Mouse (Mus musculus) kidney, embryonic 14.5 days (tissue): Measurements from ENCODE around the gene Fth1. TPM values are rescaled to one million over a fixed set of nuclear protein-coding genes. Genes with fewer than 3 reads are reported as not detected.

Source experiments
- ATAC-seq: fragments of 200-750 bp; cut with Nextera tagmentation; 2 replicates; pipeline ENCODE4 v1.8.0; 2017; ENCODE audit warnings: moderate number of reproducible peaks, mild to moderate bottlenecking, moderate TSS enrichment, moderate library complexity; ENCODE audit not compliant: low FRiP score, low TSS enrichment
- H3K27ac ChIP-seq: fragments of 300-500 bp; sonication (generic); 2 replicates; pipeline ENCODE4 v1.5.1; 2014; ENCODE audit warnings: low read depth, mild to moderate bottlenecking, low read length, moderate library complexity, mixed read lengths
- H3K27me3 ChIP-seq: fragments of 300-500 bp; sonication (generic); 2 replicates; pipeline ENCODE4 v1.6.1; 2014; ENCODE audit warnings: mild to moderate bottlenecking, low read length; ENCODE audit not compliant: control insufficient read depth, insufficient read depth
- H3K36me3 ChIP-seq: fragments of 300-500 bp; sonication (generic); 2 replicates; pipeline ENCODE4 v1.6.1; 2014; ENCODE audit warnings: low read length, mixed read lengths; ENCODE audit not compliant: control insufficient read depth, insufficient read depth
- H3K4me1 ChIP-seq: fragments of 300-500 bp; sonication (generic); 2 replicates; pipeline ENCODE4 v1.6.1; 2014; ENCODE audit warnings: low read length, mixed read lengths; ENCODE audit not compliant: control insufficient read depth, insufficient read depth
- H3K4me2 ChIP-seq: fragments of 300-500 bp; sonication (generic); replicated peaks from 2 replicates; pipeline ENCODE4 v1.6.1; 2014; ENCODE audit warnings: low read depth, mild to moderate bottlenecking, low read length
- H3K4me3 ChIP-seq: fragments of 300-500 bp; sonication (generic); 2 replicates; pipeline ENCODE4 v1.5.1; 2014; ENCODE audit warnings: mild to moderate bottlenecking, low read length
- H3K9ac ChIP-seq: fragments of 300-500 bp; sonication (generic); 2 replicates; pipeline ENCODE4 v1.6.1; 2014; ENCODE audit warnings: low read depth, mild to moderate bottlenecking, low read length, moderate library complexity
- H3K9me3 ChIP-seq: fragments of 300-500 bp; sonication (generic); 2 replicates; pipeline ENCODE4 v1.6.1; 2016; ENCODE audit warnings: low read length; ENCODE audit not compliant: control insufficient read depth
- WGBS: fragments of 180-500 bp; shearing (Covaris S2); extraction: QIAGEN DNeasy Blood & Tissue Kit; methylation state at CpG from one replicate; pipeline ENCODE4 v1.1.7; 2014; 5-methylcytosine and 5-hydroxymethylcytosine counted together
- polyA plus RNA-seq: library from polyadenylated mRNA; unstranded; fragments of >200 nt; fragmentation: Nextera tagmentation; extraction: Ambion mirVana; gene quantifications from 2 replicates; pipeline ENCODE4 v1.2.1, GENCODE M21; 2014

Gene Fth1
- polyA plus RNA-seq, 1 experiment from 2014 or later: 1,461 TPM

GRCm38 (mm10) chr19:10013348-10013747, 33.0 kb downstream of the Fth1 start:
- Histone ChIP-seq H3K36me3 (no peaks in the 10 kb centered on the region), H3K4me1 (peaks cover 21% of the 10 kb centered on the region), H3K4me2 (no peak overlapping the region), H3K4me3 (no peak overlapping the region), H3K9me3 (no peaks in the 10 kb centered on the region), H3K27me3 (no peaks in the 10 kb centered on the region), H3K9ac (no peak overlapping the region), H3K27ac (peak overlapping the region; percentile 69)
- WGBS: 17% methylated on average over 3 of the region's 3 CpGs
- peak; percentile 5; the same call in 1 of the 2 replicates for ATAC-seq

GRCm38 (mm10) chr19:10013913-10014312, 33.5 kb downstream of the Fth1 start:
- Histone ChIP-seq H3K9ac (no peak overlapping the region), H3K4me2 (no peak overlapping the region), H3K9me3 (no peaks in the 10 kb centered on the region), H3K27me3 (no peaks in the 10 kb centered on the region), H3K36me3 (no peaks in the 10 kb centered on the region), H3K4me1 (peaks cover 27% of the 10 kb centered on the region), H3K4me3 (no peak overlapping the region), H3K27ac (peak overlapping the region; percentile 19; the same call in 1 of the 2 replicates)
- 0 out of 2 replicates have a peak, but pooled peaks have one; percentile 30 for ATAC-seq
- 46% methylated on average over 5 of the region's 5 CpGs for WGBS

GRCm38 (mm10) chr19:10014824-10015223, 34.4 kb downstream of the Fth1 start:
- Histone ChIP-seq H3K9me3 (no peaks in the 10 kb centered on the region), H3K4me1 (peaks cover 32% of the 10 kb centered on the region), H3K9ac (no peak overlapping the region), H3K4me2 (no peak overlapping the region), H3K36me3 (no peaks in the 10 kb centered on the region), H3K27me3 (no peaks in the 10 kb centered on the region), H3K4me3 (no peak overlapping the region), H3K27ac (no peak overlapping the region)
- no peak for ATAC-seq
- WGBS: 78% methylated on average over 13 of the region's 13 CpGs

- H3K36me3 ChIP-seq: no peaks in the 10 kb centered on the region
- H3K9me3 ChIP-seq: no peaks in the 10 kb centered on the region
- whole genome bisulfite sequencing: 70% methylated on average over 4 of the region's 4 CpGs
- ATAC-seq: no peak
- no peak overlapping the region for H3K27ac ChIP-seq
- peaks cover 32% of the 10 kb centered on the region for H3K4me1 ChIP-seq
- no peak overlapping the region for H3K4me3 ChIP-seq
- no peaks in the 10 kb centered on the region for H3K27me3 ChIP-seq
- no peak overlapping the region for H3K4me2 ChIP-seq
- H3K9ac ChIP-seq: no peak overlapping the region
Measured at GRCm38 (mm10) chr19:10015442-10015841, 35.0 kb downstream of the Fth1 start.

GRCm38 (mm10) chr19:10016151-10016550, 35.8 kb downstream of the Fth1 start:
- Histone ChIP-seq H3K27ac (no peak overlapping the region), H3K4me1 (peaks cover 32% of the 10 kb centered on the region), H3K9me3 (no peaks in the 10 kb centered on the region), H3K9ac (no peak overlapping the region), H3K4me2 (no peak overlapping the region), H3K27me3 (no peaks in the 10 kb centered on the region), H3K4me3 (no peak overlapping the region), H3K36me3 (no peaks in the 10 kb centered on the region)
- ATAC-seq: no peak
- WGBS: 85% methylated on average over 4 of the region's 4 CpGs

GRCm38 (mm10) chr19:10017637-10018526, 37.5 kb downstream of the Fth1 start:
- Histone ChIP-seq H3K27me3 (no peaks in the 10 kb centered on the region), H3K9me3 (no peaks in the 10 kb centered on the region), H3K27ac (no peak overlapping the region), H3K9ac (peak overlapping the region; percentile 60), H3K36me3 (no peaks in the 10 kb centered on the region), H3K4me1 (peaks cover 34% of the 10 kb centered on the region), H3K4me2 (peak overlapping the region; percentile 91), H3K4me3 (peak overlapping the region; percentile 44)
- WGBS: 6% methylated on average over 40 of the region's 44 CpGs
- peak; percentile 96 for ATAC-seq

GRCm38 (mm10) chr19:10018527-10018818, 38.1 kb downstream of the Fth1 start:
- ATAC-seq: peak; percentile 37; the same call in 1 of the 2 replicates
- Histone ChIP-seq H3K4me1 (peaks cover 34% of the 10 kb centered on the region), H3K27me3 (no peaks in the 10 kb centered on the region), H3K4me2 (peak overlapping the region; percentile 91), H3K9ac (peak overlapping the region; percentile 60), H3K36me3 (no peaks in the 10 kb centered on the region), H3K4me3 (peak overlapping the region; percentile 44), H3K27ac (no peak overlapping the region), H3K9me3 (no peaks in the 10 kb centered on the region)
- whole genome bisulfite sequencing: 2% methylated on average over 3 of the region's 3 CpGs

- H3K27ac ChIP-seq: no peak overlapping the region
- ATAC-seq: no peak
- peaks cover 34% of the 10 kb centered on the region for H3K4me1 ChIP-seq
Measured at GRCm38 (mm10) chr19:10019214-10019760, 38.9 kb downstream of the Fth1 start.

GRCm38 (mm10) chr19:10021981-10022380, 41.6 kb downstream of the Fth1 start:
- no peaks in the 10 kb centered on the region for H3K9me3 ChIP-seq
- H3K27me3 ChIP-seq: no peaks in the 10 kb centered on the region
- H3K27ac ChIP-seq: no peak overlapping the region
- H3K36me3 ChIP-seq: no peaks in the 10 kb centered on the region
- WGBS: 72% methylated on average over 2 of the region's 2 CpGs
- H3K9ac ChIP-seq: no peak overlapping the region
- peaks cover 43% of the 10 kb centered on the region for H3K4me1 ChIP-seq
- no peak for ATAC-seq
- no peak overlapping the region for H3K4me2 ChIP-seq
- H3K4me3 ChIP-seq: no peak overlapping the region

More at GRCm38 (mm10) chr19:10019214-10019760, 38.9 kb downstream of the Fth1 start:
- Histone ChIP-seq H3K4me2 (peak overlapping the region; percentile 91), H3K9me3 (no peaks in the 10 kb centered on the region), H3K36me3 (no peaks in the 10 kb centered on the region), H3K9ac (peak overlapping the region; percentile 60; the same call in 1 of the 2 replicates), H3K27me3 (no peaks in the 10 kb centered on the region), H3K4me3 (peak overlapping the region; percentile 44)
- WGBS: 67% methylated on average over 4 of the region's 4 CpGs
